Mouse (Mus musculus): Measurements from ENCODE around the gene Arhgef17.
"Not testable (repeated sequence)": the region's sequence is repeated elsewhere in the genome, so short reads cannot be mapped to it uniquely, and the experiment has no call there.

Arhgef17 gene

DNA sequence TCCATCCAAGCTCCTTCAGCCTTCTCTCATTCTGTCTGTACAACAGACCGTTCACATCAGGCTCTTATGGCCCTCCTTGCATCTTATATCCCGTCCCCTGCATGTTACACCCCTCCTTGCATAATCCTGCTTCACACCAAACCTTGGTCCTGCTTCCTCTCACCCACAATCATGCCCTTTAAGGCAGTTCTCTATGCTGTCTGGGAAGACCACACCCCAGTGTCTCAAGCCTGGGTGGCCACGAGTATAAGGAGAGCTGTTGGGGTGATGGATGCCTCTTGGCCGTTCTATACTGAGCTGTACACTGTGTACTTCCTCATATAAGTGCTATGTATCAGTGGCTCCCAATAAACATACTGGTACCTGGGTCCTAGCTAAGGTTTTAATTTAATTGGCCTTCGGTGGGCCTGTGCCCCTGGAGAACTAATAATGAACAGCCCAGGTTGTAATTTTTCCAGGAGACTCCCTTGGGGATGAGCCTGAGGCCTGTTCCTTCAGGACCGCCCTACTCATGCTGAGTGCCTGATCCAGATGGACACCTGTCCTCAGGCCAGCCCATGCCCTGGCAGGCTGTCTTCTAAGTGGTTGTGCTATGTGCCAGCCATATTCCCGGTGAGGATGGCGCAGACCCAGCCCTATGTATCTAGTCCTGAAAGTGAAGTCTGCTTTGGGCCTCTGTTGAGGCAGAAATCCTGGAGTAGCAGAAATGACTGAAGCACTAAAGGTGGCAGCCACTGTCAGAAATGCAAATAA, 61.9 kb downstream of the Arhgef17 start:
- no peak for DNase-seq

DNA sequence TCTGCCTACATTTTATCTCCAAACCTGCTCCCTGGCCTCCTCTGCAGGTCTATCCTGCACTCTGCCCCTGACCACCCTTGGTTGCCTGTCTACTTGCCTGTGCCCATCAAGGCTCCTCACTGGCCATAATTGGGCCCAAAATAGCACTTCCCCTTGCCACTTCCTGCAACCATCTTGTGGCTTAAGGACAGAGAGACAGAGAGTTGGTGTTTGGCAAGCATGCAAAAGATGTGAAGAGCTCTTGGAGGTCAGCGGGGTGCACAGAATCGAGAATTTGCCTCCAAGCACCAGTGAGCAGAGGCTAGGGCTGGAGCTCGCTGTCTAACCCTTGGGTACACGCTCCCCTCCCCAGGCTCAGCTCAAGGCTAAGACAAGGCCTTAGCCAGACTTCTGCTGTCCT, 63.4 kb downstream of the Arhgef17 start:
- no peak for DNase-seq

DNA sequence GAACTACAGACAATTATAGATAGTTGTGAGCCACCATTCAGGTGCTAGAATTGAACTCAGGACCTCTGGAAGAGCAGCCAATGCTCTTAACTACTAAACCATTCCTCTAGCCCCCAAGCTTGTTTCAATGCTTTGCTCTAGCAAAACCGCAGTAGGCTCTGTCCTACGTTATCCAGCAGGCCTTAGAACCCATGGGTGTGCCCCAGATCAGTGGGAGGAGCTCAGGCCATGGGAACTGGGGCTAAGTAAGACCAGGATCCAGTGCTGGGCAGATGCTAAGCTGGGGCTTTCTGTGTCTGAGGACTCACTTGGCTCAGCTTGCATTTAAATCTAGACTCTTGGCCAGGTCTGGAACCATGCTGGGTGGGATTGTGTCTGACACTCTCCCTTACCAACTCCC, 64.3 kb downstream of the Arhgef17 start:
- DNase-seq: no peak

DNA sequence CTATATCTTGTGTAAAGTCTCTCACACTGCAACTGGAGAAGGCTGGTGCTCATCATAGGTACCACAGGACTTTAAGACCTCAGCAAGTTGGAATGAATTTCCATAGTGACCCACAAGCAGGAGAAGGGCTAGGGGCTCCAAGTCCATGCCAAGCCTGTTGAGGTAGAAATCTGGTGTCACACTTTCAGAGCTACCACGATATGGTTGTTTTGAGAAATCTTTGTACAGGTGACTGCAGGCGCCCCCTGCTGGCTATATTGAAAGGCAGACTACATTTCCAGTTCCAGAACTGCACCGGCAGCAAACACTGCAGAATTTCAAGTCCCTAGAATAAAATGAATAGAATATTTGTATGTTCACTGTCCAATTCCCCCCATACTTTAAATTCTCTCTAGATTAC, 65.2 kb downstream of the Arhgef17 start:
- peak; percentile 80 for DNase-seq

DNA sequence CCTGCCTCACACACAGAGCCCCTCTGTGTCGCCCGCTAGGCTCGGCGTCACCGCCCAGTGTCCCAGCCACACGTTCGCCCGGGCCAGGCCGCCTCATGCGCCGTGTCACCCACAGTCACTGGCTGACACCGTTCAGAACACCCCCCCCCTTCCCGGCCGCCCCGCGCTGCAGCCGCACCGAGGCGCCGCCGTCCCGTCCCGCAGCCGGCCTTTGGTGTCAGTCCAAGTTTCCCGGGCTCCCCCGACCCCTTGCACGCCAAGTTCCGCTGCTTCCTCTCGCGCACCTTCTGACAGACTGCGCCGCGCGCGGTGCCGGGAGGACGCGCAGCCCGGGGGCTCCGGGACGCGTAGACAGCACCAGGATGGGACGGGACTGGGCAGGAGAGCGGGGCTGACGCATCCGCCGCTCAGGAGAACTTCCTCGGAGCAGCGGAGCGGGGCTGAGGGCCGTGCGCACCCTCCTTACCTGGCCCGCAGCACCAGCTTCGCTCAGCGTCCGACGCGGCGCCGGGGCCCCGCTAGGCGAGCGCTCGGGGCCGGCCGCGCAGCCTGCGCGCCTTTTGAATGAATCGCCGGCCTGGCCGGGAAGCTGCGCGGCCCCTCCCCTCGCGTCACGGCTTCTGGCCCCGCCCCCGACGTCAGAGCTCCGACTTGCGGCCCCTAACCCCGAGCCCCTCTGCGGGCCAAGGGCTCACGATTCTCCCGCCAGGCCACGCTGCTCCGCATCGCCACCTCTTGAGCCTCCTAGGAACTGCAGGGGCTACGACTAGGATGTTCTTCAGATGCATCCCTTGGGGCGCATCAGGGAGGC, 68.9 kb downstream of the Arhgef17 start, which contains the start of gene Relt:
Gene Relt, minus strand, starts transcription at position 619 of the 811 bp plus-strand sequence.
- DNase-seq: peak; percentile 89

DNA sequence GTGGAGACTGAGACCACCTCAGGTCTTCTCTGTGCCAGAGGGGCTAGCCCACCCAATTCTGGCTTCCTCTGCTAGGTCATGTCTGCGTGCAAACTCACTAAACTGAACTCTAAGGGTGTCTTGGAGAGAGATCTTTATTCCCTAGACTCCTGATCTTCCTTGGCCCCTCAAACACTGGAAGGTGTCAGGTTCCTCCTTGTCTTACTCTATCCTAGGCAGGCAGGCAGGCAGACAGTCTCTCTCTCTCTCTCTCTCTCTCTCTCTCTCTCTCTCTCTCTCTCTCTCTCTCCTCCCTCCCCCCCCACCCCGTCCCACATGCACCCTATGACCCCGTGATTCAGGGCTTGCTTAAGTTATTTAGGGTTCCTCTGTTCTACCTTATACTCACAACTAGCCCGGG, 69.6 kb downstream of the Arhgef17 start:
- DNase-seq: no peak

DNA sequence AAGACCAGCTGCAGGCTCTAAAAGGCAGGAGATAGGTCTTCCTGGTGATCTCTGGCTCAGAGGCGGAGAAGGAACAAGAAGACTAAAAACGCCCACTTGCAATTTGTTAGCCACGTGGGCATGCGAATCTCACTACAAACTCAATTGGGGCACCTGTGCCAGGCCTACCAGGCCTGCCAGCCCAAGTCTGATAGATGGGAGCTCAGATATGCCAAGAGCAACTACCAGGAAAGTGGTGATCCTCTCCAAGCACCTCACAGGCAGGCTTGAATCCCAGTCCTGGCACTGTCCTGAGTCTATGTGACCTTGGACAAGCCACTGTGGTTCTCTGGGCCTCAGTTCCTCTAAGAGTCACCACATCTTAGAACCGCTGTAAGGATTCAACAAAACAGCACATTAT, 70.7 kb downstream of the Arhgef17 start:
- DNase-seq: no peak

DNA sequence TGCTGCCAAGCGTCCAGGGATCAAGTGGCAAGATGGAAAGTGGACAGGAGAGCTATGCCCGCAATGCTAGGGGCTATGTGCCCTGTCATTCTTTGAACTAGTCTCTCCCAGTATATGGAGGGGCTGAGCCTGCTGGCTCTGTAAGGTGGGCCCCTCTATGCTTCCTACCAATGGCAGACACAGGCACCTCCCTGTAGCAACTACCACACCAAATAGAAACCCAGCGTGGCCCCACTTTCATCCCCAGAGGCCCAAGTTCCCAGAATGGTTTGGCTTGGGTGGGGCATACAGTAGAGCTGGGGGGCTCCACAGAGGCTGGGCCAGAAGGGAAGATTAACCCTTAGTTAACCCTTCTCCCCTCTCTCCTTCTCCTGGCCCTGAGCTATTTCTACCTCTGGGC, 71.5 kb downstream of the Arhgef17 start:
- DNase-seq: no peak

DNA sequence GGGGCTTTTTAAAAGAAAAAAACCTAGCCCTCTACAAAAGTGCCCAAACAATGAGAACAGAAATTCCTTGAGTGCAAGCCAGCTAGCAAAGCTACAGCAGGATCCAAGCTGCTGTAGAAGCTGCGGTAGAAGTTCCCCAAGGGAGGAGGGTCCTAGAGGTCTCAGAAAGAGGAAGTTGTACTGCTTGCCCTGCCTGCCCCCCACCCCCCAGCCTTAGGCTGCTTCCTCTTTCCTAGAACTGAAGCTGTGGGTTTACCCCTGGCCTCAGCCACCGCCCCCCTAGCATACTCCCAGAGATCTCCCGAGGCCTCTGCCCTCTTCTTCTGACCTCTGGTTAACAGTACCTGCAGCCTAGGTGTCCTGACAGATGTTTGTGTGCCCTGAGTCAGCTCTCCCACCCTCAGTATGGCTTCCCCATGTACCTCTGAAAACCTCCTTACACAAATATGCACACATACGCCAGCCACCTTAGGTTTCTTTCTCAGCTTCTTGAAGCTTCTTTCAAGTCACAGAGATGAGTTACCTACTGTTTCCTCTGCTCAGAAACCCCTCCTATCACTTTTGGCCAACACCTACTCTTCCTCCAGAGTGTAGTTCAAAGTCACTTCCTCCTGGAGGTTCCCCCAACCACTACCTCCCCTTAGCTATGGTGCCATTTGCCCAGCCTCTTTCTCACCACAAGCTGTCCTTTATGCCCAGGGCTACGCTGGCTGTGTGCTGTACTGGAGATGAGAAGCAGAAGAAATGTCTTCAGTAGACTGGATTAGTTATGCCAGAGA, 75.9 kb downstream of the Arhgef17 start:
- DNase-seq: no peak

DNA sequence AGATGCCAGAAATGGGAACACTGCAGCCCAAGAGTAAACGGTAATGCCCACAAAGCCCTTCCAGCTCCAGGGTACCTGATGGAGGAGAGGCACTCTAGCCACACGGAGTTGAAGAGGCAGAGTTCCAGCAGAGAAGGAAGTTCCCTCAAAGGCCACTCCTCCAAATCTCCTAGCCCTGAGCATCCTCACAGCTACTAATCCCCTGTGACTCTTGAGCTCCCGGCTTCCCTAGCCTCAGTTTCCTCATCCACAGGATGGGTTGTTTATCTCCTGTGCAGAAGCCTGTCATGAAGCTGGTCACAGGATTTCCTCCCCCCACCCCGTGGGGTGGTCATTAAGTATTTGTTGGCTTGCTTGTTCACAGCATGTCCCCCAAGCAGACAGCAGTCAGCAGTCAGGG, 76.6 kb downstream of the Arhgef17 start:
- DNase-seq: no peak

DNA sequence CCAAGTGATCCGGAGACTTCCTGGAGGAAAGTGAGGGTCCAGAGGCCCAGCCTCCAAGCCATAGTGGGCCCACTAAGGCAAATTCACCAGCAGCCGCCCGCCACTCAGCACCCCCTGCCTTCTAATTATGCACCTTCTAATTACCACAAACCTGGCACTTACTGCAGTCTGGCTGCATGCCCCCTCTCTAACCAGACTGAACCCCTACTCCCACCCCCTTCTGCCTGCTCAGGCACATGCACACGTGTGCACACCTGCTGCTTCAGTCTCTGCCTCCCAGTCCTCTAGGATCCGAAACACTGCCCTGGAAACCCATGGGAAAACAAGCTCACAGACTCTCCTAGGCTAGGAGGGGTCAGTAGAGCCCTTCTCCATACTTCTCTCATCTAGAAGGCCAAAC, 77.0 kb downstream of the Arhgef17 start:
- DNase-seq: no peak

DNA sequence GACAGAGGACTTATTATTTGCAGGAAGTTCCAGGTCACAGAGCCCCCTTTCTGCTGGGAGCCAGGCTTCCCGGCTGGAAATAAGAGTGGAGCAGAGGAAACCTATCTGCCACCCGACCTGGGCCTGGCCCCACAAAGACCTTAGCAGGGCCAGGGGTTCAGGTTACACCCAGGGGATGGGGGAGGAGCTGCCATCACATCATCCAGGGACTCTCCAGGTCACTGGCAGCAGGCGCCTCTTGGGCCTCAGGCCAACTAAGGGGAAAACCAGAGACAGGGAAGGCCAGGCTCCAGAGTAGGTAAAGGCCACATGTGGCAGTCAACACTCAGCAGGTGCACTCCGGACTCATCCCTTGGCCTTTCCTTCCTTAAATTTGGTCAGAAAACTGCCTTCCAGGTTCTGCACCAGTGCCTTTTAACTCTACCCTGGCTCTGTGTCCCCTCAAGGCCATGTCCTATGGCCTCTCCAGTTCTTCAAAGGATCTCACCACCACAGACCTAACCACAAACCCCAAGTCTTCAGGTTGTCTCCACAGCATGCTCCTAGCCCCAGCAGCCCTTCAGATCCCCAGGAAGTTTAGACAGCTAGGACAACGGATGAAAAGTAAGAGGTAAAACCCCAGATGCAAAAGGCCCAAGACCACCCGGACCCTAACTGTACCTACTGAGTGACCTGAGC, 77.6 kb downstream of the Arhgef17 start:
- no peak for DNase-seq

DNA sequence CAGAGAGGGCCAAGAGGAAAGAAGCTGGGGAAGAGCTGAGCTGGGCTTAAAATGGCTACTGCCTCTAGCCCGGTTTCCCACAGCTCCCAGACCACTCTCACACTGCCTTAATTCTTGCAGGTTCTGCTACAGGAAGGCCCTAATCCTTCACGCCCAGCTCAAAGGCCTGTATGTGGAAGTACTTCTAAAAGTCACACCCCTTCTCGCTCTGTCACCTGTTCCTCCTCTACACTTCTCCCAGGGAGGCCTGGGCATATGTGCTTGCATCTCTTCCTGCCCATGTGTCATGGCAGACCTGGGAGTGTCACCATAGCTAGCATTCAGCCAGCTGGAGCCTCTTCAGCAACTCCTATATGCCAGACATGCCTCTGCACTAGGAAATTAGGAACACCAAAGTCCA, 78.5 kb downstream of the Arhgef17 start:
- no peak for DNase-seq

DNA sequence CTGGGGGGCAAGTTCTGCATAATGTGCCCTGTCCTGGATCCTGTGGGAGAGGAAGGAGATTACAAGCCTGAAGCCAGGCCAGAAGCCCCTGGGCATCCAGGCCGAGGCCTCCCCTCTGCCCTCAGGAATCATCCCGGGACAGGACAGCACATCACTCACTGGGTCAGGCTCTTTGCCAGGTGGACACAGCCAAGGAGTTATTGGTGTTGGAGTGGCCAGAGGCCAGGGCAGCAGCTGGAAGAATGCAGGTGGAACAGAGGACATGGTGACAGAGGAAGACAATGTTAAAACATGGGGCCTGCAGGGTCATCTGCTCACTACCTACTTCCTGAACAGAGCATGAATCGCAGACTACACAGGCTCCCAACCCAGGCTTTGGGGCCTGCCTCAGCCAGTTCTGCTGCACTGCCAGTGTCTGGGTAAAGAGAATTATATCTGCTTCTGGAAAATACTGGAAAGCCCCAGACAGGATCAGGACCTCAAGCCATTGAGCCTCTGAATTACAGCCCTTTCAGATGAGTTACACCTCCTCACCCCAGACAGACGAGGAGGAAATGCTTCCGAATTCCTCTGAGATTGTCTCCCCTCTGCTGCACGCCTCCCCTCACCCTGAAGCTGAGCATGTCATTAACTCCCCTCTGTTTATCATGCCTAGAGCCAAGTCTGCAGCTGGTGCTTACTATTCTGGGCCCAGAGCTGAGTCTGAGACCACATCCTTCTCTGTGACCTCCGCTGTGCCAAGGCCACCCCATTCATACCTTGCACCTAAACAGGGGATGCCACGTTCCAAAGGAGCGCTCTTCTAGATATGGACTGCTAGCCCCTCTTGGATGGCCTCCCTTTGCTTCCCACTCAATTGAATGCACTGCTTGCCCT, 80.2 kb downstream of the Arhgef17 start:
- no peak for DNase-seq

DNA sequence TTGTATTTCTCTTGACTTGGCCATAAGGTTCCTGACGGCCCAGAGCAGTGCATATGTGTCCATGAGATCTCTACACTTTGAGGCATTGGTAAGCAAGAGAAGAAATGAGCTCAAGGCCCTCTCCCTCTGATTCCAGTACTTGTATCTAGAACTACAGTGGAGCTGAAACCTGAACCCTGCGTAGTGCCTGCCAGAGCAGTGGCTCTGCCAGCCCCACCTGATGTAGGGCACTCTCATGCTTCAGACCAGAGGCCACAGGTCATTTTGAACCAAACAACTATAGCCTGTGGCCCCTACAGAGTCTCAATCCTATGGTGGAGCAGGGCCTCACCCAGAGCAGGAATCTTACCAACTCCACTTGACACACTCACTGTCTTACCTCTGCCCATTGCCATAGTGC, 82.4 kb downstream of the Arhgef17 start:
- no peak for DNase-seq

DNA sequence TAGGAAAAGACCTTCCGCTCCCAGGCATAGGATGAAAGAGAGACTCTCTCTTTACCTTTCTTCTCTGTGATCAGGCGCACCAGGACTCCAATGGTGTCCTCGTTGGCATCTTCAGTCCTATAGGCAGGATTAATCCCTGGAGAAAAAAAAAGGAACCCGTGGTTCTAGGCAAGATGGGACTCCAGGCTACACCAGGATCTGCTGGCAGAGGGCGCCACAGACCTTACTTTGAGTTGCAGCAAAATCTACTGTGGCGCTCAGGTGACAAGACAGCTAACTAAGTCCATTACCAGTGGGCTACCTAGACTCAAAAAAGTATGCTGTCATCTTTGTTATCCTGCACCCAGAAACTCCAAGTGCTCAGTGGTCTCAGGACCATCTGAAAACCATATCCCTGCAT, 83.2 kb downstream of the Arhgef17 start:
- DNase-seq: peak; percentile 82

DNA sequence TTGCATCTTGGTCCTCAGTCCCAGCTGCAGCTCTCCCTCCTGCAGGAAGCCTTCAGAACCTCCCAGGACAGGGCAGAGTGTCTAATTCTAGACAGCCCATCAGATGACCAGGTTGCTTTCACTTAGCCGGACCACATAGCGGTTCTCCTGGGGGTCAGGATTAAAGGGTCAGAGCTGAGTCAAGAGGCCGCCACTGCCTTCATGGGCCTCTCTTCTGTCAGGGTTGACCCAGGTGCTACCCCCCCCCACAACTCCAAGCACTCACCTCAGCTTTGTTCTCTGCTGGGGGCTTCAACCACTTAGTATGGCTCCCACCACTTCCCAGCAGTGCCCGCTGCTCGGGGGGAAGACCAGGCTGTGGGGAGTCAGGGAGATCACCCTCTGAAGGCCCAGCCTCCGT, 84.8 kb downstream of the Arhgef17 start:
- DNase-seq: no peak

DNA sequence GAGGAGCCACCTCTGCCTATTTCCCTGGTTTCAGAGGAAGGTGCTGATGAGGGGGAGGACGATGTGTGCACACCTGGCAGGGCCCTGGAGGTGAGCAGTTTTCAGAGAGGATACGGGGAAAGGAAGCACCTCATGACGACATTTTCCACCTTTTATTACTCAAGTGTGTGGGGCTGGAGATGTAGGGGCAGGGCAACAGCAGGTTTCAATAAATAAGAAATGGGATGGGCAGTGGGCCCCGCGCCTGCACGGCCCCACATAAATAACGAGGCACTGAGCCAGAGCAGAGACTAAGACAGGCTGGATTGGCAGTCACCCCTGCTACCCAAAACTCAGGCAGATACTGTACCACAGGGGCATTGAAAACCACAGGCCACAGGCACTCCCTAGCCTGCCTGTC, 85.9 kb downstream of the Arhgef17 start:
- not testable (repeated sequence) for DNase-seq

DNA sequence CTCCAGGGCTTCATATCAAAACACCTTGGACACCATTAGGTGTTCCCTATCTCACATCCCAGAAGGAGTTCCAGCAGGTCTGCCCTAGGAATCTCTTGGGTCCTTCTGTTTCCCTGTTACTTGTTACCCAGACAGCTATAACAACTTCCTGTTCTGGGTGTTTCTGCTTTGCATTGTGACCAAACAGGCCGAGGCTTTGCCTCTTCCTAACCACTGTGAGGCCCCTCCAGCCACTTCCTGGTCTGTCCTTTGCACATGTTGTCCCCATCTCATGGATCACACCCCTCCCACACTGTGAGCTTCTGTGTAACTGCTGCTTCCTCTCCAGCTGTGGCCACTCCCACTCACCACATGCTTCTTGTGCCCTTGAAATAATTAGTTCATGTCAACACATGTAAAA, 86.5 kb downstream of the Arhgef17 start:
- DNase-seq: no peak

DNA sequence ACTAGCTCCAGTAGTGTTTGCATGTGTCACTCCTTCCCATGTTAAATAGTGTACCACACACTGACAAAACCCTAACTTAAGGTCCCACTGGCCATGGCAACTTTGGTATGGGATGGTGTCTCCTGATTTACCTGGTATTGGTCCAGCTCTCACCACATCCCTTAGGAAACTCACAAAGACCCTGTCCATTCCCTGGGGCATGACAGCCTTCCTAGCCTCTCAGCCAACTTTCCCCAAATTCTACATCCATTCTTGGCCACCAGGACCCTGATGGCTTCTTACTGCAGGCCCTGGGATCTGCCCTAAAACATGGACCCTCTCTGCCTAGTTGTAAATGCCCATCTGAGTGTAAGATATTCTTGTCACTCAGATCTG, 86.9 kb downstream of the Arhgef17 start:
- DNase-seq: no peak

DNA sequence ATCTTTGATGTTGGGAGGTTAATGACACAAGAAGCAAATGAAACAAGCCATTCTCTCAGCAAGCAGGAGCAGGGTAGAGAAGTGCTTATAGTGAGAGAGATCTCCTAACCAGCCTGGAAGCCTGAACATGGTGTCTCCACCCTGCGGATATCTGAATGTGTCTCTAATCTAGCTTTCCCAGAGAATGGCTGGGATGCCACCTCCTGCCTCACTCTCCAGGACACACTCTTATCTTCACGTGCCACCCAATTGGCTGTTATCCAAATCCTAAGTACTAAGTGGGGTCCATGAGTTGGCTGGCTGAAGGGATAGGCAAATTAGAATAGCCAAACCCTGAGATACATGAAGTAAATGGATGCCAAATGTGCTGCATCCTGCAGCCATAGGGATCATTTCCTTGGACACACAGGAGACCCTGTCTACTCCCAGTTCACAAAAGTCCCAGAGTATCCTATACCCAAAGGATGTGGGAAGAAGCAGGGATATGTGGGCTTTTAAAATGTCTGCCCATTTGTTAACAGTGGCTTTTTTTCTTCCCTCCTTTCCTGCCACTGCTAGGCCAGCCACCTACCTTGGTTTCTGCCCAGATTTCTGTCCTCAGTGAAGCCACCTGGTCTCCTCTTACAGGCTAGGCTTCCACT, 87.4 kb downstream of the Arhgef17 start:
- no peak for DNase-seq

DNA sequence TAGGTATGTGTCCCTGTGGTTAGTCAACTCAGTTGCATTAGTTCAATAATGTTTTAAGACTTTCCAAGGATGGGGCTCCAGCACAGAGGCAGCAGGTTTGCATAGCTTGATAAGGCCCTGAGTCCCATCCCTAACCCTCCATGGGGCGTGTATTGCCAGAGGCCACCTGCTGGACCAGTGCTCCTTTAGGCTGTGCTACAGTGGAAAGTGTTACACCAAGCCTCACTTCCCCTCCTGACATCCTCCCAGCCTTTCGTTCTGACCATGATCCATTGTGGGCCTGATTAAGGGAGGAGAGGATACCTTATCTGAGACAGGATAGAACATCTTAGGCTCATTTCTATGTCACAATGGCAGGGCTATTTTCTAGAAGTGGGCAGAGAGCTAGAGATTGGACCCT, 88.0 kb downstream of the Arhgef17 start:
- DNase-seq: no peak
